Mouse (Mus musculus) large intestine, adult 2 months (tissue): Measurements from ENCODE around the gene Gm20820. TPM values are rescaled to one million over a fixed set of nuclear protein-coding genes. Genes with fewer than 3 reads are reported as not detected.
"Not testable (repeated sequence)": the region's sequence is repeated elsewhere in the genome, so short reads cannot be mapped to it uniquely, and the experiment has no call there.

Source experiments
- DNase-seq: peaks from one replicate; pipeline ENCODE4 v3.0.0-alpha.2; 2012; ENCODE audit warnings: low read depth, low spot score
- WGBS: fragments of 180-500 bp; shearing (Covaris S2); methylation state at CpG from one replicate; pipeline ENCODE4 v1.1.7; 2018; 5-methylcytosine and 5-hydroxymethylcytosine counted together
- polyA plus RNA-seq: library from polyadenylated mRNA; depleted of rRNA; stranded (reverse); fragments of >200 nt; gene quantifications from 2 replicates; pipeline ENCODE4 v1.2.3, GENCODE M21; 2012; rRNA removed

Gene Gm20820
- not detected in 2 replicates for polyA plus RNA-seq

DNA sequence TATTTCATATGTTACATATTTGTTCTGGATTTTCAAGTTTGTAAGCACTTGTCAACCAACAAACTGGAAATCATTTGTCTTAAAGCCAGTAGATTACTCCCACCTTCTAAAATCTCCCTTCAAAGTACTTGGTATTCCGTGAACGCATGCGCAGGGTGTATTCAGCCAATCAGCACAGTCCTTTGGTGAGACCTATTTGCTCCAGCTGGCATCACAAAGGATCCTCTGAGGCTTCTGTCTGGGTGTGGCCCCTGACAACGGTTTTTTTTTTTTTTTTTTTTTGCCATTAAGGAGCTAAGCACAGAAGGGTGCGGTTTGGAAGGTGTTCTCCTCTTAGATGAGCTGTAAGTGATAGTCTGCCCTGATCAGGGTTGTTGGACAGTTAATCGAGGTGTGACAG lies at the start of gene Gm20820:
Gene Gm20820, plus strand, starts transcription at position 301 of the 400 bp plus-strand sequence.
- WGBS: no CpG with 5 or more reads among the region's 6 CpGs

More for the DNA sequence above, at the start of gene Gm20820:
- DNase-seq: not testable (repeated sequence)
